12 mouse cellular contexts compared by ENCODE assay signal in genomic region chr15:89068226-89068625, GRCm38 (mm10). TPM values are rescaled to one million over a fixed set of nuclear protein-coding genes. Genes with fewer than 3 reads are reported as not detected.
DNase-seq lines count a peak whose midpoint lies in the region; ATAC-seq and TF ChIP-seq lines count a peak whose summit lies in the region.
"Had no signal": no experiment of that assay in that cellular context is flagged by ENCODE, and none has a peak within 500 bp of the region (broad histone marks: within the 10 kb centered on the region; RNA-seq: fewer than 3 reads in every experiment).

No protein-coding gene starts in this region.

- WGBS in heart, embryonic 12.5 days: 30% methylated on average over 26 of the region's 26 CpGs
- WGBS in lung, embryonic 16.5 days: 17% methylated on average over 26 of the region's 26 CpGs
- 16% methylated on average over 26 of the region's 26 CpGs for WGBS in lung, postnatal 0 days
- WGBS in embryonic facial prominence, embryonic 13.5 days: 37% methylated on average over 26 of the region's 26 CpGs
- WGBS in stomach, embryonic 16.5 days: 26% methylated on average over 26 of the region's 26 CpGs

- intact Hi-C loops in heart, postnatal 10 days (cut with DNase I): no loop called here
- intact Hi-C loops in gastrocnemius, adult 2 months (cut with DNase I): no loop called here

- H3K4me3 ChIP-seq in heart, embryonic 12.5 days: peak overlapping the region; percentile 33; the same call in 1 of the 2 replicates
- peak overlapping the region; percentile 16 for H3K4me3 ChIP-seq in lung, embryonic 16.5 days (ENCODE audit: low read length)
- H3K4me3 ChIP-seq in lung, postnatal 0 days (ENCODE audit: low read depth, low read length): no peak overlapping the region
- H3K4me3 ChIP-seq in embryonic facial prominence, embryonic 13.5 days: peak overlapping the region; percentile 2; the same call in 1 of the 2 replicates
- peak overlapping the region; percentile 33 for H3K4me3 ChIP-seq in stomach, embryonic 16.5 days (replicated peaks; ENCODE audit: low read length)
- no peak overlapping the region for H3K4me3 ChIP-seq in gastrocnemius, adult 2 months

- no peak overlapping the region for H3K27ac ChIP-seq in heart, embryonic 12.5 days (ENCODE audit: poor library complexity, severe bottlenecking)
- H3K27ac ChIP-seq in lung, embryonic 16.5 days (ENCODE audit: low read length): no peak overlapping the region
- H3K27ac ChIP-seq in lung, postnatal 0 days (ENCODE audit: low read length): no peak overlapping the region
- no peak overlapping the region for H3K27ac ChIP-seq in embryonic facial prominence, embryonic 13.5 days
- no peak overlapping the region for H3K27ac ChIP-seq in stomach, embryonic 16.5 days (ENCODE audit: low read length)
- no peak overlapping the region for H3K27ac ChIP-seq in gastrocnemius, adult 2 months
- H3K27ac ChIP-seq: hindbrain, embryonic 14.5 days had no signal

- no peak for TF ChIP-seq CTCF in lung, postnatal 0 days (IDR thresholded peaks at IDR 0.05)
- TF ChIP-seq CTCF in gastrocnemius, adult 2 months (IDR thresholded peaks at IDR 0.05): no peak

- no peaks in the 10 kb centered on the region for H3K36me3 ChIP-seq in heart, embryonic 12.5 days
- no peaks in the 10 kb centered on the region for H3K36me3 ChIP-seq in lung, embryonic 16.5 days (ENCODE audit: control insufficient read depth, insufficient read depth, low read length)
- no peaks in the 10 kb centered on the region for H3K36me3 ChIP-seq in lung, postnatal 0 days (ENCODE audit: insufficient read depth, low read length)
- H3K36me3 ChIP-seq in embryonic facial prominence, embryonic 13.5 days: no peaks in the 10 kb centered on the region
- H3K36me3 ChIP-seq in stomach, embryonic 16.5 days (ENCODE audit: control insufficient read depth, insufficient read depth, low read length): no peaks in the 10 kb centered on the region

- H3K4me2 ChIP-seq in heart, embryonic 12.5 days: peak overlapping the region; percentile 64; the same call in 1 of the 2 replicates
- H3K4me2 ChIP-seq in lung, embryonic 16.5 days (ENCODE audit: low read depth, low read length): peak overlapping the region; percentile 45
- no peak overlapping the region for H3K4me2 ChIP-seq in lung, postnatal 0 days (replicated peaks; ENCODE audit: low read depth, low read length)
- peak overlapping the region; percentile 30; the same call in 1 of the 2 replicates for H3K4me2 ChIP-seq in embryonic facial prominence, embryonic 13.5 days
- peak overlapping the region; percentile 53 for H3K4me2 ChIP-seq in stomach, embryonic 16.5 days (ENCODE audit: low read depth, low read length)
- H3K4me2 ChIP-seq: hindbrain, embryonic 14.5 days had no signal

- no peak for TF ChIP-seq EP300 in lung, postnatal 0 days (IDR thresholded peaks at IDR 0.05)

- H3K27me3 ChIP-seq in heart, embryonic 12.5 days (replicated peaks): peaks cover 67% of the 10 kb centered on the region
- peaks cover 29% of the 10 kb centered on the region for H3K27me3 ChIP-seq in lung, embryonic 16.5 days (ENCODE audit: control insufficient read depth, insufficient read depth, low read depth, low read length)
- peaks cover 4% of the 10 kb centered on the region; the same call in 1 of the 2 replicates for H3K27me3 ChIP-seq in lung, postnatal 0 days (replicated peaks; ENCODE audit: insufficient read depth, low read length)
- H3K27me3 ChIP-seq in embryonic facial prominence, embryonic 13.5 days: peaks cover 72% of the 10 kb centered on the region
- H3K27me3 ChIP-seq in stomach, embryonic 16.5 days (ENCODE audit: control insufficient read depth, insufficient read depth, low read length): peaks cover 29% of the 10 kb centered on the region

- H3K9ac ChIP-seq in heart, embryonic 12.5 days: no peak overlapping the region
- H3K9ac ChIP-seq in lung, embryonic 16.5 days (ENCODE audit: low read length): no peak overlapping the region
- no peak overlapping the region for H3K9ac ChIP-seq in lung, postnatal 0 days (replicated peaks; ENCODE audit: low read depth)
- no peak overlapping the region for H3K9ac ChIP-seq in embryonic facial prominence, embryonic 13.5 days
- H3K9ac ChIP-seq in stomach, embryonic 16.5 days (ENCODE audit: low read length): 0 out of 2 replicates have a peak overlapping the region, but pooled peaks have one; percentile 43
- H3K9ac ChIP-seq: hindbrain, embryonic 14.5 days had no signal

- no peak for ATAC-seq in heart, embryonic 12.5 days (ENCODE audit: insufficient number of reproducible peaks, low FRiP score)
- no peak for ATAC-seq in lung, embryonic 16.5 days (ENCODE audit: low read depth)
- no peak for ATAC-seq in lung, postnatal 0 days
- ATAC-seq in embryonic facial prominence, embryonic 13.5 days (ENCODE audit: insufficient number of reproducible peaks, insufficient read depth, low FRiP score, low TSS enrichment, low read depth): no peak
- ATAC-seq in stomach, embryonic 16.5 days (ENCODE audit: insufficient read depth, low FRiP score): no peak

- H3K9me3 ChIP-seq in heart, embryonic 12.5 days (replicated peaks): no peaks in the 10 kb centered on the region
- no peaks in the 10 kb centered on the region for H3K9me3 ChIP-seq in lung, embryonic 16.5 days (ENCODE audit: control insufficient read depth, low read length)
- H3K9me3 ChIP-seq in lung, postnatal 0 days (ENCODE audit: low read length): no peaks in the 10 kb centered on the region
- H3K9me3 ChIP-seq in embryonic facial prominence, embryonic 13.5 days: no peaks in the 10 kb centered on the region
- no peaks in the 10 kb centered on the region for H3K9me3 ChIP-seq in stomach, embryonic 16.5 days (replicated peaks; ENCODE audit: control insufficient read depth, low read length)

- H3K4me1 ChIP-seq in heart, embryonic 12.5 days (replicated peaks): peaks cover 22% of the 10 kb centered on the region
- no peaks in the 10 kb centered on the region for H3K4me1 ChIP-seq in lung, embryonic 16.5 days (replicated peaks; ENCODE audit: control insufficient read depth, insufficient read depth, low read length)
- no peaks in the 10 kb centered on the region for H3K4me1 ChIP-seq in lung, postnatal 0 days (ENCODE audit: insufficient read depth, low read depth, low read length)
- H3K4me1 ChIP-seq in embryonic facial prominence, embryonic 13.5 days: peaks cover 7% of the 10 kb centered on the region; the same call in 1 of the 2 replicates
- peaks cover 4% of the 10 kb centered on the region for H3K4me1 ChIP-seq in stomach, embryonic 16.5 days (ENCODE audit: control insufficient read depth, insufficient read depth, low read length)

- DNase-seq in heart, postnatal 10 days: no peak
- DNase-seq in lung, postnatal 0 days (ENCODE audit: low spot score): no peak
- DNase-seq in gastrocnemius, adult 2 months: no peak
- DNase-seq: left cerebral cortex, postnatal 4 days; lung, postnatal 10 days; spleen, adult 18-20 months had no signal

RNA-seq across cellular contexts. Expression of gene Trabd, which starts 6.7 kb away (rescaled TPM):
- polyA plus RNA-seq in heart, embryonic 12.5 days (2016; fragmentation: Nextera tagmentation; extraction: Ambion mirVana): 51.7 and 53.5 TPM in 2 replicates
- total RNA-seq in heart, postnatal 10 days (2021): 10 to 100 TPM; 42.8 to 47.3 TPM
- polyA plus RNA-seq in lung, embryonic 16.5 days (2015; fragmentation: Nextera tagmentation; extraction: Ambion mirVana): 48.9 and 50.2 TPM in 2 replicates
- 41.8 and 43.4 TPM in 2 replicates for polyA plus RNA-seq in lung, postnatal 0 days (2015; fragmentation: Nextera tagmentation; extraction: Ambion mirVana)
- polyA plus RNA-seq in embryonic facial prominence, embryonic 13.5 days (2015; fragmentation: Nextera tagmentation; extraction: Ambion mirVana): 47.3 and 47.7 TPM in 2 replicates
- polyA plus RNA-seq in stomach, embryonic 16.5 days (2015; fragmentation: Nextera tagmentation; extraction: Ambion mirVana): 59.9 and 70.2 TPM in 2 replicates
- total RNA-seq in gastrocnemius, adult 2 months (2021): 10 to 100 TPM; 28.5 to 33.6 TPM

RNA-seq across cellular contexts. Expression of gene Panx2, which starts 8.7 kb away (rescaled TPM):
- polyA plus RNA-seq in heart, embryonic 12.5 days (2016; fragmentation: Nextera tagmentation; extraction: Ambion mirVana): 1.8 and 2.4 TPM in 2 replicates
- 1 to 10 TPM; 1.1 to 1.2 TPM for total RNA-seq in heart, postnatal 10 days (2021)
- polyA plus RNA-seq in lung, embryonic 16.5 days (2015; fragmentation: Nextera tagmentation; extraction: Ambion mirVana): 0.21 and 0.24 TPM in 2 replicates
- polyA plus RNA-seq in lung, postnatal 0 days (2015; fragmentation: Nextera tagmentation; extraction: Ambion mirVana): 0.11 and 0.18 TPM in 2 replicates
- polyA plus RNA-seq in embryonic facial prominence, embryonic 13.5 days (2015; fragmentation: Nextera tagmentation; extraction: Ambion mirVana): 0.69 and 0.96 TPM in 2 replicates
- 0.40 and 1.2 TPM in 2 replicates for polyA plus RNA-seq in stomach, embryonic 16.5 days (2015; fragmentation: Nextera tagmentation; extraction: Ambion mirVana)
- not detected for total RNA-seq in gastrocnemius, adult 2 months (2021)
- total RNA-seq: gastrocnemius, adult 18-20 months had no signal

RNA-seq across cellular contexts. Expression of gene Selenoo, which starts 20.7 kb away (rescaled TPM):
- 12.4 and 12.6 TPM in 2 replicates for polyA plus RNA-seq in heart, embryonic 12.5 days (2016; fragmentation: Nextera tagmentation; extraction: Ambion mirVana)
- 10 to 100 TPM; 10.5 to 13.0 TPM for total RNA-seq in heart, postnatal 10 days (2021)
- 16.0 and 16.4 TPM in 2 replicates for polyA plus RNA-seq in lung, embryonic 16.5 days (2015; fragmentation: Nextera tagmentation; extraction: Ambion mirVana)
- 13.9 and 16.0 TPM in 2 replicates for polyA plus RNA-seq in lung, postnatal 0 days (2015; fragmentation: Nextera tagmentation; extraction: Ambion mirVana)
- polyA plus RNA-seq in embryonic facial prominence, embryonic 13.5 days (2015; fragmentation: Nextera tagmentation; extraction: Ambion mirVana): 20.2 and 24.0 TPM in 2 replicates
- polyA plus RNA-seq in stomach, embryonic 16.5 days (2015; fragmentation: Nextera tagmentation; extraction: Ambion mirVana): 13.4 and 15.0 TPM in 2 replicates
- 10 to 100 TPM; 13.8 to 15.6 TPM for total RNA-seq in gastrocnemius, adult 2 months (2021)

RNA-seq across cellular contexts. Expression of gene Tubgcp6, which starts 54.7 kb away (rescaled TPM):
- polyA plus RNA-seq in heart, embryonic 12.5 days (2016; fragmentation: Nextera tagmentation; extraction: Ambion mirVana): 13.7 and 15.8 TPM in 2 replicates
- 10 to 100 TPM; 13.7 to 13.9 TPM for total RNA-seq in heart, postnatal 10 days (2021)
- 15.5 and 15.7 TPM in 2 replicates for polyA plus RNA-seq in lung, embryonic 16.5 days (2015; fragmentation: Nextera tagmentation; extraction: Ambion mirVana)
- polyA plus RNA-seq in lung, postnatal 0 days (2015; fragmentation: Nextera tagmentation; extraction: Ambion mirVana): 5.6 and 6.2 TPM in 2 replicates
- polyA plus RNA-seq in embryonic facial prominence, embryonic 13.5 days (2015; fragmentation: Nextera tagmentation; extraction: Ambion mirVana): 17.0 and 18.0 TPM in 2 replicates
- 13.2 and 13.5 TPM in 2 replicates for polyA plus RNA-seq in stomach, embryonic 16.5 days (2015; fragmentation: Nextera tagmentation; extraction: Ambion mirVana)
- 1 to 10 TPM; 6.8 to 8.4 TPM for total RNA-seq in gastrocnemius, adult 2 months (2021)

Comparison
In these comparisons a context has a peak if more than half of its experiments do, and no peak if none do; other contexts are left out.
1. H3K4me3 ChIP-seq: peak in heart, embryonic 12.5 days (single experiment), lung, embryonic 16.5 days (single experiment), embryonic facial prominence, embryonic 13.5 days (single experiment) and stomach, embryonic 16.5 days (single experiment); none in lung, postnatal 0 days (single experiment) and gastrocnemius, adult 2 months (single experiment).